Mouse (Mus musculus) 416B (cell line): ENCODE results near the gene Hic2.
"Not testable (repeated sequence)": the region's sequence is repeated elsewhere in the genome, so short reads cannot be mapped to it uniquely, and the experiment has no call there.

ENCODE experiments used
- DNase-seq: peaks from one replicate; pipeline ENCODE4 v3.0.0; 2011; ENCODE audit warnings: low read depth

Gene Hic2

DNA sequence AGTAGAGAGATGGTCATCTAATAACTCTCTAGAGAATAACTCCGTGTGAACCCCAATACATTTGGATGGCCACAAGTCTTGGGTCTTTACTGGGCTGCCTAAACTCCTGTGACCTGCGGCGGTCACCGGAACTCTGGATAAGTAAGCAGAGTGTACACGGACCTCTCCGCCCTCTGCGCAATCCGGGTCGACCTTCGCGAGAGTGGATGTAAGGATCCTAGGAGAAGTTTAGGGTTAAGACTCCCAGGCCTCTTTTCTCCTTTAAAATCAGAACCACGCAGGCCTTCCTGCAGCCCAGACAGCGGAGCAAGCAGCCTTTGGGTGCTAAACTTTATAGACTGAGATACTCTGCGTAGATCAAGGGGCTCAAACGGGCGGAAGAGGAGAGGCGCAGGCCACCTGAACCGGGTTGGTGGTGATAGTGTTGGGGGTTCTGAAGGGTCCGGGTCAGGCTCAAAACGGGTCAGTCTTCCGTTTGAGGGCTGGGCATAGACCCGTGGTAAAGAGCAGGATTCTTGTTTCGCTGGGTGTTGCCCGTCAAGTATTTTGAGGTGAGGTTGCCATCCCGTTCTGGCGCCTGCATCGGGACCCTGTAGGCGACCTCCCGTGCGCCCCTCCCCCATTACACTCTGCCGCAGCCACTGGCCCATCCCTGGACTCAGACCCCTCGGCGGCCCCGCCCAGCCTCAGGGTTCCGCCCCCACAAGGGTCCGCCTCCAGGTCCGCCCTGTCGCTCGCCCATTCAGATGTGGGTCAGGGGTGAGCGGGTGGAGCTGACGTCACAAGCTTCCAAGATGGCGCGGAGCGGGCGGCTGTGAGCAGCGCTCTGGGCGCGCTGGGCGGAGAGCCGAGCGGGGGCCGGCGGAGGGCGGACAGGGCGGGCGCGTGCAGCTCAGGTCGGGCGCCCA lies at the start of gene Hic2:
TSS of gene Hic2 (plus strand) at position 779 of the 908 bp plus-strand sequence.
- peak; percentile 93 for DNase-seq

DNA sequence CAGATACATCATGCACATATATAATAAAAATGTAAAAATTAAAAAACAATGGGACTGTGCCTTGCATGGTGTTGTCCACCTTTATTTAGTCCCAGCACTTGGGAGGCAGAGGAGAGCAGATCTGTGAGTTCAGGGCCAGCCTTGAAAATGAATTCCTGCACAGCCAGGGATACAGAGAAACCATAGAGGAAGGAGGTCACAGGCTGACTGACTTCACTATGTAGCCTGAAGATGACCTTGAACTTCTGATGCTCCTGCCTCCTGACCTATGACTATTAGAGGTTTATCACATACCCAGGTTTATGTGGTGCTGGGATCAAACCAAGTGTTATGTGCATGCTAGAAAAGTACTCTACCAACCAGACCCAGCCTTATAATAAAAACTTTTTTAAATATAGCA lies 47.9 kb upstream of the Hic2 start:
- DNase-seq = peak; percentile 40

DNA sequence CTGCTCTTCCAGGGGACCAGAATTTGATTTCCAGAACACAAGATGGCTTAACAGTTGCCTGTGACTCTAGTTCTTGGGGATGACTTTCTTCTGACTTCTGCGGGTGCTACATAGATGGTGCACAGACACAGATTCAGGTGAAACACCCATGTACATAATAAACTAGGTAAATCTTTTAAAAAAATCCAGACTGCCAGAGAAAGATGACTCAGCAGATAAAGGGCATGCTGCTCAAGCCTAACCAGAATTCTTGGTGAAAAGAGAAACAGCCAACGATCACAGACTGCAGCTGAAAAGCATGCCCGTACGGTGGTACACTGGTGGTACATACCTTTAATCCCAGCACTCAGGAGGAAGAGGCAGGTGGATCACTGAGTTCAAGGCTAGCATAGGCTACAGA lies 39.5 kb upstream of the Hic2 start:
- DNase-seq = no peak

DNA sequence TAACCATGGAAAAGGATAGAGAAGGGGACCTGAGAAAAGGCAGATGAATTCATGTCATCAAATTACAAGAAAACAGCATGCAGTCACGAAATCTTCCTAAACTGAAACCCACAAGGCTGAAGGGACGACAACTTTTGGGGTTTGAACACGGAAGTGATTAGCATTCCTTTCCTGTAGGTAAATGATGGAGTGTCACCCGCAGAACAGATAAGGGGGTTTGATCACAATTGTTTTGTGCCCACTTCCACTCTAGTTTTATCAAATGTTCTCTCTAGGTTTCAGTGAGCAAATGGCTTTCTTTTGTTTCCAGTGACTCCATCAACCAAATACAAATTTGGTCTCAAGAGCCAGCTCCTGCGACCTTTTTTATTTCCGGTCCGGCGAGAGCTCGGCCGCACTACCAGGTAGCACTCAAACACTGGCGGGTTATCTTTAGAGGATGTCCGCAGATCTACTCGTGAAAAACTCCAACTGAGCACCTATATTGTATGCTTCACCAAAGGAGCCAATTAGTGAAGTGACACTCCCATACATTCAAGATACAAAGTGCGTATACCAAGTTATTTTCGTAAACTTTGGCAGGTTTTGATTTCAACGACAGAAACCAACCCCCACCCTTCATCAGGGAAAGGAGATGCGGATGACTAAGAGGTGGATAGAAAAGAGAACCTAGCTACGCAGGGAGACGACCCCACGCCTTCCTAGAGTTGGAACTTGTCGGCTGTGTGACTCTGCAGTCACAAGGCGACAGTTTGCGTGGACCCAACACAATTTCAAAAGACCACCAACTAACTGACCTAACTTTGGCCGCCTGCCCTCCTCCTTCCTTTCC lies 33.0 kb upstream of the Hic2 start:
- DNase-seq = peak; percentile 46

DNA sequence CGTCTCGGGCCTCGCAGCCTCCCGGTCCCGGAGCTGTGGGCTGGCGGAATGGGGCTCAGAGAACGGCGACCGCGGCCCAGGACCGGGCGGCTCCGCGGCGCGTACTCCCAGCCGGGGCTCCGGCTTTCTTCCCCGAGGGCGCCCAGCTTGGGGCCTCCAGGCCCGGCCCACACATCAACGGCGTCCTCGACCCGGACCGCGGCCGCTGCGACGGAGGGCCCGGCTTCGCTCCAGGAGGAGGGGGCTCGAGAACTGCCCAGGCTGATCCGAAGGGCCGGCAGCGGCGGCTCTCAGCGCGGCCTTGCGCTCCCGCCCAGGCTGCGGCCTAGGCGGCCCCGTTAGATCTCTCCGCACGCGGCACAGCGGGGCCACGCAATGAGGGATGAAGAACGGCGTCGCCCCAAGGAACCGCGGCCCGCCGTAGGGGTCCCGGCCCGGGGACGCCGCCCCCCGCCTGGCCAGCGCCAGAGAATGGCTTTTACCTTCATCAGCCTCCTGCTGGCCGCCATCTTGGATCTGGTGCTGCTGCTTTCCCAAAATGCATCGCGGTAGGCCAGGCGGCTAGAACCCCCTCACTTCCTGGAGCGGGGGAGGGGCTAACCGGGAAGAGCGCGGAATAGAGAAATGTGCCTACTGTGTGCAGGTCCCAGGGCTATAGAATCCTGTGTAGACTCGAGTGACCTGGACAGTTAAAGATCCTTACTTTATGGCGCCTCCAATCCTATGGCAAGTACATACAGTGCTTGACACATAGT lies 32.2 kb upstream of the Hic2 start:
- peak; percentile 85 for DNase-seq

DNA sequence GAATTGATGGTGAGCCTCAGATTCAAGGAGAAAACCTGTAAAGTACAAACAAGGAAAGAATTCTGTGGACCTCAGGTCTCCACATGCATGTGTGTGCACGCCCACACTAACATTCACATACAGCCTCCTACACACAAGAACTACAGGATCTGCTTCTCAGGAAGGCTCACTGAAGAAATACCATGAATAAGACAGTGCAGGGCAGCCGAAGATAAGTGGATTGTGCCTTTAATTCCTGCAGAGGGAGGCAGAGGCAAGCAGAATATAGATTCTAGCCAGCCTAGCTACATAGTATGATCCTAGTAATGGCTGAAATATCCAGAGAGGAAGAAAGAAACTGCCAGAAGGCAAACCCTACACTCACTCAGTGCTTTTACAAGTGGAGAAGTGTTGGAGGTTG lies 31.4 kb upstream of the Hic2 start:
- DNase-seq = peak; percentile 85

DNA sequence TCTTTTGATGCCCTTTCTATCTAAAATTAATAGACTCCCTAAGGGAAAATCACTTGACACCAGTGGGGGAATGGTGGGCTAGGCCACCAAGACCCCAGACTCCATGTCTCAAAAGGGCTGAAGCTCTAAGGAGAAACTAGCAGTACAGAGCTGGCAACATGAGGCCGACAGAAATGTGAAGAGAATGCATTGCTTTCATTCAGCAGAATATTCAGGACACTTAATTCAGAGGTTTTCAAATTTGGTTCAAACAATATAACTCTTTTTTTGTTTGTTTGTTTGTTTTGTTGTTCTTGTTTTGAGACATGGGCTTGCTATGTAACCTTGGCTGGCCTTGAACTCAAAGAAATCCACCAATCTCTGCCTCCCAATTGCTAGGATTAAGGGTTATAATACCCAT lies 30.8 kb upstream of the Hic2 start, which contains the start of gene Ube2l3:
TSS of gene Ube2l3 (minus strand) at position 101 of the 400 bp plus-strand sequence.
- DNase-seq = no peak

DNA sequence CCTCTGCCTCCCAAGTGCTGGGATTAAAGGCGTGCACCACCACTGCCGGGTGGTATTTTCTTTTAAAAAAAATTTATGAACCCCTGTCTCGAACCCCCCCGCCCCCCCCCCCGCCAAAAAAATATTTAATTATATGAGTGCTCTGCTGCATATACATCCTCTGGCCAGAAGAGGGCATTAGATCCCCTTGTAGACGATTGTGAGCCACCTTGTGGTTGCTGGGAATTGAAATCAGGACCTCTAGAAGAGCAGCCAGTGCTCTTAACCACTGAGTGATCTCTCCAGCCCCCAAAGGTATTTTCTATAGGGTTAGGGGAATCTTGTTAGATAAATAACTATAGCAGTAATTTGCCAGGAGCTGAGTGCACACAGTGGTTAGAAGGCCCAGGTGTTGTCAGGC lies 28.4 kb upstream of the Hic2 start:
- peak; percentile 78 for DNase-seq

DNA sequence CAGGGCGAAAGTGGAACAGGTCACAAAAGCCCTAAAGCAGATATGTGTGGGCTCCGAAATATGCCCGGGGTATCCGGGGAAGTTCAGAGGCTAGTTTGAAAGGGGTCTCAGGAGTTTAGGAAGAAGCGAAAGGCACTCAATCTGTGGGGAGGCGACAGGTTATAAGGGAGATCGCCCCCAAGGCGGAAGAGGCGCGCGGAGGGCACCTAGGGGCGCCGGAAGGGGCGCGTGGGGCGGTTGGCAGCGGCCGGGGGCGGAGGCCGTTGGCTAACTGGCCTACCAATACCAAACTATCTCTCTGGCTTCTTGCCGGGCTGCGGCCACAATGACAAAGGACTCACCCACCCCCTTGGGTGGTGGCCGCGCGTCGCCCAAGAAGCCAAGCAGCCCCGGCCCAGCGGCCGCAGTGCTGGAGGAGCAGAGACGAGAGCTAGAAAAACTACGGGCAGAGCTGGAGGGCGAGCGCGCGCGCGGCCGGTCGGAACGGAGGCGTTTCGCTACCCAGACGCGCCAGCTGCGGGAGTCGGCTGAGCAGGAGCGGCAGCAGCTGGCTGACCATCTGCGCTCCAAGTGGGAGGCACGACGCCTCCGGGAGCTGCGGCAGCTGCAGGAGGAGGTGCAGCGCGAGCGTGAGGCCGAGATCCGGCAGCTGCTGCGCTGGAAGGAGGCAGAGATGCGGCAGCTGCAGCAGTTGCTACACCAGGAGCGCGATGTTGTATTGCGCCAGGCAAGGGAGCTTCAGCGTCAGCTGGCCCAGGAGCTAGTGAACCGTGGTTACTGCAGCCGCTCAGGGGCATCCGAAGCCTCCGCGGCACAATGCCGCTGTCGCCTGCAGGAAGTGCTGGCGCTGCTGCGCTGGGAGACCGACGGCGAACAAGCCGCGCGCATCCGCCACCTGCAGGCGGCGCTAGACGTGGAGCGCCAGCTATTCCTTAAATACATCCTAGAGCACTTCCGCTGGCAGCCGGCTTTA lies 24.7 kb upstream of the Hic2 start, which contains the start of gene Rimbp3:
TSS of gene Rimbp3 (plus strand) at position 215 of the 973 bp plus-strand sequence.
- peak; percentile 84 for DNase-seq

DNA sequence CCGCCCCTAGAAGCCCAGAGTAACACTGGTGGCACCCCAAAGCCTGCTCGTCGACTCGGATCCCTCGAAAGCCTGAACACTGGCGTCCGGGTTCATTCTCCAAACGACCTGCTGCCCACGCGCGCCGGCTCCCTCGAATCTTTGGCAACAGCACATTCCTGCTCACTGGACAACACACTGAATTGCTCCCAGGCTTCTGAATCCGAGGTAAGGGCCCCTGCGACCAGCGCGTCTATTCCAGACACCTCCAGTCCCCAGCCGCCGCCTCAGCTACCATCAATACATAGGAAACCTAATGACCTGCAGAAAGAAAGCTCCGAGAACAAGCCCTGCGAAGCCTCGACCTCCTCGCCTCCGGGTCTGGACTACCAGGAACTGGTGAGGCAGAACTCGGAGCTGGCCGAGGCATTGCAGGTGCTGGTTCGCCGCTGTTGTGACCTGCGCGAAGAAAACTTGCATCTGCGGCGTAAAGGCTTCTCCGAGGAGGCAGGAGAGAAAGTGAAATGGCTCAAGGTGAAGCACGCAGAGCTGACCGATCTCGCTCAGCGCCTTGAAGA lies 23.9 kb upstream of the Hic2 start:
- DNase-seq = no peak

DNA sequence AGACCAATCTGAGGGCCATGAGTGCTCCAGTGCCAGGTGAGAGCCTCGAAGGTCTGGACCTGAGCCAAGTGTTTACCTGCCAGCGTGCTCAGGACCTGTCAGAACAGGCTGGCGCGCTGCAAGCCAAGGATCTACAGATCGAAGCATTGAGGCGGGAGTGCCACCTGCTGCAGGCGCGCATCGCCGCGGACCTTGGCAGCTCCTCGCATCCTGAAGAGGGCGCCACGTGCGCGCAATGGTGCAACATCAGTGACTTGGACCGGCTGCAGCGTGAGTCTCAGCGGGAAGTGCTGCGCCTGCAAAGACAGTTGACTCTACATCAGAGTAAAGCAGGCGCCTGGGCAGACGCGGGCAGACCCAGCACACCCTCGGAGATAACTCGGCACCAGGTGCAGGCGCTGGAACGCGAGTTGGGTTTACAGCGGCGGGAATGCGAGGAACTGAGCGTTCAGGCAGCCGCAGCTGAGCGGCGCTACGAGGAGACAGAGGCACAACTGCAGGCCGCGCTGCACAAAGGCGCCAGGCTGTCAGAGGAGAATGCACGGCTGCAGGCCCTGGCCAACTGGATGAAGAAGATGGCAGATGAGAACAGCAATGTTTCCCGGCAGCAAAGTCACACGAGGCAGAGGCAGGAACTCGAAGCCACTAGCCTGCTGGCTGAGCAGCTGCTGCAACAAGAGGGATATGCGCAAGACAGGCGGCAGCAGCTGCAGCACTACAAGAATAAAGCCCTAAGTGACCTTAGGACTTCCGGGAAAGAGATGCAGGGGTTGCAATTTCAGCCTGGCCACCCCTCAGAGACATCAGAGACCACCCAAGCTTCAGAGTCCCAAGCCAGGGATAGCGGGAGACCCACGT lies 23.2 kb upstream of the Hic2 start:
- DNase-seq = no peak

DNA sequence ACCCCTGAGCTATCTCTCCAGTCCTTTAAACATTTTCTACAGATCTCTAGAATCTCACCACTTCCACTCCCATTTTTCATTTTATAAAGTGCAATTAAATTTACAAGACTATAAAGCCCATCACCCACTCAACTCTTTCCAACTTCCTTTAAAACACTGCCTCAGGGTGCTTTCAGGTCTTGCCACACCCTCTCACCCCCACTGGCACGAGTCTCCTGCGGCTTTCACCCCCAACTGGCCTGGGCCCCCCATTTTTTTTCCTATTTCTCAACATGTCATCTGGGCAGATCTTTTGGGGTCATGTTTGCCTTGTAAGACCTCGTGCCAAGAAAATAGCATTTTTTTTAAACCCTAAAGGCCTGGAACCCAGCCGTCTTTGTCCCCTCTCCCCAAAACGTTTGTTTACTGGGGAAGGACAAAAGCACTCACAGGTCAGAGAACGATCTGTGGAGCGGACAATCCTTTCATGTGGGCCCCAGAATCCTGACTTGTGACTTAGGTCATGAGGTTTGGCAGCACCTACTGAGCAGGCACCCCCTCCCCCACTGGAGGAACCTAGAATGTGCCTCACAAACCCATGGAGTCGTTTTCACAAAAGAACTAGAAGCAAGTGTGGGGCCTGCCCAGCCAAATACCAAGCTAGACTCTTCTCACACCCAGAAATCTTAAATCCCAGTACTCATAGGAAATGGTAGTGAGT lies 16.3 kb upstream of the Hic2 start:
- no peak for DNase-seq

DNA sequence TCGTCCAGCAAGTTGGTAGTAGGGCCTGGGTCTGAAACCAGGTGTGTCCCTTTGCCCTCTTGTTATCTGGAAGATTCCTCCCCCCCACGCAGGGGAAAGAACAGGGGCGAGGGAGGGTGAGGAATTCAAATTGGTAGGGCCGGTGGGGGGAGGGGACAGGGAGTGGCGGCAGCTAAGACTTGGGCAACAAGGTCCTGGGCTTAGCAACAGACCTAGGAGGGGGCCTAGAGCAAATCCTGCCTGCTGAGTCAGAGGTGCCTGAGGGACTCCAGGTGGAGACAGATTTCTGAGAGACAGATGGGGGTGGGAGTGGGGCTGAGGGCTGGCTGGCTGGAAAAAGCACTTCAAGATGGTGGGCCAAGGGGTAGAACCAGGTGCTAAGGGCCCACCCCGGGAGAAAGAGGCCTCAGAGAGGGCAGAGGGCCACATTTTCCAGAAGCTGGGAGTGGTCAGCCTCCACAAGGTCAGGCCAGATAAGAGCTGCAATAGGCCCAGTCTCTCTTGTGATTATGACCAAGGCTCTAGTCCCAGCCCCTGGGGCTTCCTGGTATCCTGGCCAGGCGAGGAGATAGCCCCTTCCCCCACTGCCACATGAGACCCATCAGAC lies 13.1 kb upstream of the Hic2 start:
- no peak for DNase-seq

DNA sequence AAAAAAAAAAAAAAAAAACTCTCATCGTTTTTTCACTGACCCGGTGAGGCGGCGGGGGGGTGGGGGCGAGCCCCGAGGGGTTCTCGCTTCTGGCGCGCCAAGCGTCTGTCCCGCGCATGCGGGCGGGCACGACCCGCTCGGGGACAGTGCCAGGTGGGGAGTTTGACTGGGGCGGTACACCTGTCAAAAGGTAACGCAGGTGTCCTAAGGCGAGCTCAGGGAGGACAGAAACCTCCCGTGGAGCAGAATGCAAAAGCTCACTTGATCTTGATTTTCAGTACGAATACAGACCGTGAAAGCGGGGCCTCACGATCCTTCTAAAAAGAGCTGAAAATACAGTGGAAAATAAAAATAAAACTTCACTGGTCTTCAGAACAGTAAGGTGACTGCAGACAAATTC lies 11.2 kb upstream of the Hic2 start:
- peak; percentile 83 for DNase-seq

DNA sequence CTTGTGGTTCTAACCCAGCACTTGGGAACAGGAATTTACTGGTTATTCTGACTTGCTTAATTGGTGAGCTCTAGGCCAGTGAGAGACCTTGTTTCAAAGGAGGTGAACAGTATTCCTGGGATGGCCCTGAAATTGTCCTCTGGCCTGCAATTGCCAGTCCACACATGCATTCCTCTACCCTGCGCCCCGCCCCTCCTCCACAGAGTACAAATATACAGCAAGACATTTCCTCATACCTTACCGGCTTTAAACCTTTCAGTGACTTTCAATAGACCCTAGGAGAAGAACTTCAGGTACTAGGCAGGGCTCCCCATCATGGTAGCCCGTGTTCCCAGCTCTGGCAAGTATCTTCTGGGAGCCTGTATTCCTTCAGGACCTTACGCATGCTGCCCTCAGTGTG lies 7.8 kb upstream of the Hic2 start:
- DNase-seq = no peak

DNA sequence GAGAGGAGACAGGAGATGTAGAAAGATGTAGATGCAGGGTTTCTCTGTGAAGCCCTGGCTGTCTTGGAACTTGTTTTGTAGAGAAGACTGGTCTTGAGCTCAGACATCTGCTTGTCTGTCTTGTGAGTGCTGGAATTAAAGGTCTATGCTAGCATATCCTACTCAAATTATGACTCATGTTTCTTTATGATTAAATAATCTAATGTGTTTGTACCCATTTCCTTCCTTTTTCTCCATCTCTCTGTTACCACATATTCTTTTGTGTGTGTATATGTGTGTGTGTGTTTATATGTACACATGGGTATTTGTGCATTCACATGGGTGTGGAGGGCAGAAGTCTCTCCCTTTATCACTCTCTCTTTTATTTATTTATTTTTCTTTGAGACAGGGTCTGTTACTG lies 6.9 kb upstream of the Hic2 start:
- DNase-seq = no peak

DNA sequence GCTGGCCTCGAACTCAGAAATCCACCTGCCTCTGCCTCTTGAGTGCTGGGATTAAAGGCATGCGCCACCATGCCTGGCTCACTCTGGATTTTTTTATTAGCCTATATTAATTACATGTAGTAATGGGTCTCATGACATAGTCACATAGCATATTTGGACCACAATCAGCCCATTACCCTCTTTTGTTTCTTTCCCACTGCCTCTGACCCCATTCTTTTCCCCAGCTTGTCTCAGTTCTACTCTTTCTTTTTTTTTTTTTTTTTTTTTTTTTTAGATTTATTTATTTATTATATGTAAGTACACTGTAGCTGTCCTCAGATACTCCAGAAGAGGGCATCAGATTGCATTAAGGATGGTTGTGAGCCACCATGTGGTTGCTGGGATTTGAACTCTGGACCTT lies 1.8 kb upstream of the Hic2 start:
- not testable (repeated sequence) for DNase-seq

DNA sequence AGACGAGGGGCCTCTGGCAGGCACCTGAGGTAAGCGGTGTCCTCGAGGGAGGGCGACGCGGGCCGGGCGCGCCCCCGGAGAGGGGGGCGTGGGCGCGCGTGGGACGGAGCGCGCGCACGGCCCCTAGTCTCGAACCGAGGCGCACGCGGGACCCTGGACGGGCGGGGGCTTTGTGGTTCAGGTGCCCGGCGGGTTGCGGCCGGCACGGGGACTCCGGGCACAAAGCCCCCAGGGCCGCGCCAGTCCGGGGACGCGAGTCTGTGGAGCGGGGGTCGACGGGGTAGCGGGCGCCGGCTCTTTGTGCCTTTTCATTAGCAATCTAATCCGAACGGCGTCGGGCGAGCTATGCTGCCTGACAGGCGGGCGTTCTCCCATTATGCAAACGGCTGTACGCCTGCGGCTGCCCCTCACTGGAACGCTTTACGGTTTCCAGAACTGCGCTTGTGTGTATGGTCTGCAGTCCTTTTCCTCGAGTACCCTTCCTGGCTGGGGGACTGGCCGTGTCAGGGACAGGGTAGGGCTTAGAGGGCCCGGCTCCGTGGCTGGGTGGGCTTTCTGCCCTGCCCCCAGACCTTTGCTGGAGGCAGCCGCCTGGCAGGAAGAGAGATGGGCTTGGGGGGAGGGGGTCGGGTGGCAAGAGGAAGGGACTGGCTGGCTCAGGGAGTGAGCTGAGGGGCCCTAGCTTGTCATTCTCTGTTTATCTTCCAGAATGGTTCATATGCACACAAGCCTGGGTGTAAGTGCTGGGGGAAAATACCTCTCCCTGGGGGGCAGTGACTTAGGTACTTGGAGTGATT lies 528 bp downstream of the Hic2 start:
- DNase-seq = peak; percentile 56
